Mouse (Mus musculus): Measurements from ENCODE around the gene Zfr.

- TF ChIP-seq FLI1 (IDR thresholded peaks at IDR 0.05; ENCODE audit: low read length) (no peak), GATA1 (IDR thresholded peaks at IDR 0.05; ENCODE audit: borderline replicate concordance, low read length) (no peak)
Observed at GRCm38 (mm10) chr15:12074426-12074825, 43.2 kb upstream of the Zfr start.

Data from megakaryocyte, embryonic 14.5 days (primary cell).